Mouse (Mus musculus): ENCODE measurements around the gene Nr4a3. TPM values are rescaled to one million over a fixed set of nuclear protein-coding genes. Genes with fewer than 3 reads are reported as not detected.

Gene Nr4a3
- polyA plus RNA-seq, 1 experiment from 2014 or later: 0.54 TPM

DNA sequence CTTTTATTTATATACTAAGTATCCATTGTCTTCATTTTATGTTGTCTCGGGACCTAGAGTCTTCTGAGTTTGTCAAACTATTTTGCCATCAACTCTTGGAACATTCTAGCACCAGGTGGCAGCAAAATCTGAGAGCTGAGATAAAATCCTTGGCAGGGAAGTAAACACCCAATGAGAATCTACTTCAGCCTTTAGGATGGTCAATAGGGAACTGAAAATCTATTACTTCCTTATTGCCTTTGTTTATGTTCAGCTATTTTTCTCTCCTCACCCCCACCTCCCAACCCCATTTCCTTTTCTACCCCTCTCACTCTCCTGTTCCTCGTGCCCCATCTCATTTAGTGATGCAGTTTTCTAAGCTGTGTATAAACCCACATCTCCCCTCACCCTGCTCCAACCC is 63.6 kb downstream of the Nr4a3 start:
- Histone ChIP-seq H3K4me3 (ENCODE audit: low read depth, low read length) (no peak overlapping the region), H3K4me2 (ENCODE audit: low read depth) (no peak overlapping the region), H3K4me1 (ENCODE audit: control insufficient read depth, insufficient read depth, low read length) (no peaks in the 10 kb centered on the region), H3K27ac (ENCODE audit: low read depth, low read length) (no peak overlapping the region), H3K27me3 (ENCODE audit: control insufficient read depth, insufficient read depth, low read length) (no peaks in the 10 kb centered on the region), H3K9me3 (ENCODE audit: control insufficient read depth, low read length) (no peaks in the 10 kb centered on the region), H3K9ac (ENCODE audit: low read length) (no peak overlapping the region), H3K36me3 (ENCODE audit: control insufficient read depth, insufficient read depth, low read length) (no peaks in the 10 kb centered on the region)
- no peak for ATAC-seq (ENCODE audit: insufficient read depth, low FRiP score, low TSS enrichment)
- 84% methylated on average over 2 of the region's 2 CpGs for WGBS
- DNase-seq (ENCODE audit: low spot score): no peak

DNA sequence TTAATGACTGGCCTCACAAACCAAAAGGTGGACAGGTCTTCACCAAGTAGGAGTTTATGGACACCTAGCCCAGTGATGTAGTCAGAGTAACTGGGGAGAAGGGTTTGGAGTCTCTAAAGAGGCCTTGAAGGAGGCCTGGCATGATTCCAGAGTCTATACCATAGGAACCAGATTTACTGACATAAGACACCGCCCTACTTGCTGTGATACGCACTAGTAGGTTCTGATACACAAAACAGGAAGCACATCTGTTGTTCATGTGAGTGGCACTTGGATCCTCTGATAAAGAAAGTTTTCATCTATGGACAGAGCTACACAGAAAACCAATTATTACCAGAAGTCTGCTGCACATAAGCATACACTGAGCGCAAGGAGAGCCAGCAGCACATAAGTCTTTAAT is 65.4 kb downstream of the Nr4a3 start:
- H3K4me2 ChIP-seq (ENCODE audit: low read depth): no peak overlapping the region
- 90% methylated on average over 3 of the region's 3 CpGs for WGBS
- H3K9ac ChIP-seq (ENCODE audit: low read length): no peak overlapping the region
- H3K4me1 ChIP-seq (ENCODE audit: control insufficient read depth, insufficient read depth, low read length): no peaks in the 10 kb centered on the region
- H3K27me3 ChIP-seq (ENCODE audit: control insufficient read depth, insufficient read depth, low read length): no peaks in the 10 kb centered on the region
- H3K27ac ChIP-seq (ENCODE audit: low read depth, low read length): no peak overlapping the region
- ATAC-seq (ENCODE audit: insufficient read depth, low FRiP score, low TSS enrichment): no peak
- no peaks in the 10 kb centered on the region for H3K9me3 ChIP-seq (ENCODE audit: control insufficient read depth, low read length)
- H3K36me3 ChIP-seq (ENCODE audit: control insufficient read depth, insufficient read depth, low read length): no peaks in the 10 kb centered on the region
- no peak overlapping the region for H3K4me3 ChIP-seq (ENCODE audit: low read depth, low read length)
- DNase-seq (ENCODE audit: low spot score): no peak

DNA sequence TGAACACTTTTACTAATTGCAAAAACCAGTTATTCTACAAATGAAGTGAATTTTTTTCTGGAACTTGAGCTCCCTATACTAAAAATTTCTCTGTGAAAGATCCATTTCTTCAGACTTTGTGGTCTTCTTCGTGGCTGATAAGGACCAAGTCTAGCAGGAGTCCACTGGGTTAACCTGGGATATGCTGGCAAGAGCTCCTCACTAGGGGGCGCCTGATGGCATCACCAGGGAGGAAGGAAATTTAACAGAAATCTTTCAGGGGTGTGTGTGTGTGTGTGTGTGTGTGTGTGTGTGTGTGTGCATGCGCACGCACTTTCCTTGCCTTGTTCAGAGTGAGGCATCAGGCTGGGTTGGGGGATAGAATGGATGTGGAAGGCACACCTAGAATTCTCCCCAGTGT is 71.2 kb downstream of the Nr4a3 start:
- ATAC-seq (ENCODE audit: insufficient read depth, low FRiP score, low TSS enrichment) (no peak), DNase-seq (ENCODE audit: low spot score) (no peak)
- 63% methylated on average over 4 of the region's 4 CpGs for WGBS
- no peaks in the 10 kb centered on the region; the same call in 1 of the 2 replicates for H3K36me3 ChIP-seq (ENCODE audit: control insufficient read depth, insufficient read depth, low read length)
- no peak overlapping the region for H3K27ac ChIP-seq (ENCODE audit: low read depth, low read length)
- H3K9ac ChIP-seq (ENCODE audit: low read length): no peak overlapping the region
- H3K27me3 ChIP-seq (ENCODE audit: control insufficient read depth, insufficient read depth, low read length): no peaks in the 10 kb centered on the region
- H3K4me2 ChIP-seq (ENCODE audit: low read depth): no peak overlapping the region
- H3K4me3 ChIP-seq (ENCODE audit: low read depth, low read length): no peak overlapping the region
- H3K4me1 ChIP-seq (ENCODE audit: control insufficient read depth, insufficient read depth, low read length): no peaks in the 10 kb centered on the region
- no peaks in the 10 kb centered on the region for H3K9me3 ChIP-seq (ENCODE audit: control insufficient read depth, low read length)

DNA sequence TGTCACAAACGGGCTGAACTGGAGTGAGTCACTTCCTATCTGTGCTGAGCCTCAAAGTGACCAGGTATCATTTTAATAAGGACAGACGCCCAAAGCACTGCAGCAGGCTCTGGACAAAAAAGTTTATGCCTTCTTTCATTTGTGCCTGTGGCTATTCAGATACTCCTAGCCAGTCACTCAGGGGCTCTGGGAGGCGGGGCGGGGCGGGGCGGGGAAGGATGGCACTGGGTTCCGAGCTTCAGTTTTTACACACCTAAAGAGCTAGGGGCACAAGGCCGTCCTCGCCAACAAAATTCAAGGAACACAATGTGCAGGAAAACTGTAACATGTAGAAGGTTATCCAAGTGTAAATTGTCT is 79.4 kb downstream of the Nr4a3 start:
- H3K27ac ChIP-seq (ENCODE audit: low read depth, low read length): no peak overlapping the region
- H3K27me3 ChIP-seq (ENCODE audit: control insufficient read depth, insufficient read depth, low read length): no peaks in the 10 kb centered on the region
- no peak overlapping the region; the same call in 1 of the 2 replicates for H3K9ac ChIP-seq (ENCODE audit: low read length)
- H3K4me1 ChIP-seq (ENCODE audit: control insufficient read depth, insufficient read depth, low read length): no peaks in the 10 kb centered on the region
- H3K9me3 ChIP-seq (ENCODE audit: control insufficient read depth, low read length): no peaks in the 10 kb centered on the region
- H3K4me2 ChIP-seq (ENCODE audit: low read depth): peak overlapping the region; percentile 83
- H3K4me3 ChIP-seq (ENCODE audit: low read depth, low read length): peak overlapping the region; percentile 65
- no peaks in the 10 kb centered on the region for H3K36me3 ChIP-seq (ENCODE audit: control insufficient read depth, insufficient read depth, low read length)
- WGBS: 8% methylated on average over 9 of the region's 9 CpGs
- DNase-seq (ENCODE audit: low spot score): no peak
- ATAC-seq (ENCODE audit: insufficient read depth, low FRiP score, low TSS enrichment): peak; percentile 82

DNA sequence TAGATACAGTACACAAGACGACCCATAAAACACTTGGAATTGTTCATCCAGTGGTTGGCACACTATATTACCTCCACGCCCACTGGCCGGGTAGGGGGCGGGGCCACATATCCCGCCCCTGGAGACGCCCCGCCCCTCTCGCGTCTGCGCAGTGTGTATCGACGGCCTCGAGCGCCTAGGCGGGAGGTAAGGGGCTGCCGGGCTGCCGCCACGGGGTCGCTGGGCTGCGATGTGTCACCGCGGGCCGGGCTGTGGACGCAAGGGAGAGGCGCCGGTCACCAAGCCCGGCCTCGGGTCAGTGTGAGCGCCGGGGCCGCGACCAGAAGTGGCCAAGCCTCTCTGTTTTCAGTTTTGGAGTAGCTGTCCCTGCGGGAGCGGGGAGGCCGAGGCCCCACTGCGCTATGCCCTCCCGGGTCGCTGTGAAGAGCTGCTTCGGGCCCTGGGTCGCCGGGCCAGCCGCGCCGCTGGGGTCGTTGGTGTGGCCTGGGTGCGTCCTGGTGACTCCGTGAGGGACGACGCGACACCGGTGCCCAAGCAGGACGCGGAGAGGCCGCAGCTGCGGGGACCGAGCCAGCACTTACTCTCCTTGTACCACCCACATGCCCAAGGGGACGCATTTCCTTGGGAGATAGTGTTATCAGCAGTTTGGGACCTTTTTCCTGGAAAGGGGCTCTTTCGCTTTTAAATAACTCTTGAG is 80.0 kb downstream of the Nr4a3 start, which contains the start of gene Stx17:
Gene Stx17 (plus strand): TSS at position 143 of the 697 bp plus-strand sequence.
- H3K4me1 ChIP-seq (ENCODE audit: control insufficient read depth, insufficient read depth, low read length): no peaks in the 10 kb centered on the region
- no peaks in the 10 kb centered on the region for H3K36me3 ChIP-seq (ENCODE audit: control insufficient read depth, insufficient read depth, low read length)
- H3K4me2 ChIP-seq (ENCODE audit: low read depth): peak within 1 kb of the TSS; percentile 83
- 2% methylated on average over 53 of the region's 58 CpGs for WGBS
- no peaks in the 10 kb centered on the region for H3K27me3 ChIP-seq (ENCODE audit: control insufficient read depth, insufficient read depth, low read length)
- H3K9ac ChIP-seq (ENCODE audit: low read length): peak within 1 kb of the TSS; percentile 84
- H3K27ac ChIP-seq (ENCODE audit: low read depth, low read length): no peak within 1 kb of the TSS
- ATAC-seq (ENCODE audit: insufficient read depth, low FRiP score, low TSS enrichment): peak; percentile 99
- DNase-seq (ENCODE audit: low spot score): peak; percentile 91
- no peaks in the 10 kb centered on the region for H3K9me3 ChIP-seq (ENCODE audit: control insufficient read depth, low read length)
- peak within 1 kb of the TSS; percentile 65 for H3K4me3 ChIP-seq (ENCODE audit: low read depth, low read length)

DNA sequence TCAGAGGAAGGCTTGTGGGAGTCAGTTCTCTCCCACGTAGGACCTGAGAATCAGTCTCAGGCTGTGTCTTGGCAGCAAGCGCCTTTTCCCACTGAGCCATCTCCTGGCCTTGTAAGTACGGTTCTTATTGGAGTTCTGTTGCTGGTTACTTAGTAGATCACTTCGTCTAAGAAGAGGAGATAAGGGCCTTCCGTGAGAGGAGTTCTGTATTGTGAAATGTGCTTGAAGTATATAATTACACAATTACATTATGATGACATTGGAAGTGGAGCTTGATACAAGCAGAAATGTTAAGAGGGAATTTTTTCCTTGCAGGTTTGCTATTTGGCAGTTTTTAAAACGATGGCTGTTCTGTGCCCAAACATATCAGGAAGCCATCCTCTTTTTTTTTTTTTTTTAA is 85.4 kb downstream of the Nr4a3 start:
- WGBS: 89% methylated on average over 6 of the region's 6 CpGs
- no peaks in the 10 kb centered on the region for H3K4me1 ChIP-seq (ENCODE audit: control insufficient read depth, insufficient read depth, low read length)
- no peak overlapping the region for H3K4me3 ChIP-seq (ENCODE audit: low read depth, low read length)
- H3K27ac ChIP-seq (ENCODE audit: low read depth, low read length): no peak overlapping the region
- DNase-seq (ENCODE audit: low spot score) (no peak), ATAC-seq (ENCODE audit: insufficient read depth, low FRiP score, low TSS enrichment) (no peak)
- H3K36me3 ChIP-seq (ENCODE audit: control insufficient read depth, insufficient read depth, low read length): no peaks in the 10 kb centered on the region
- no peaks in the 10 kb centered on the region for H3K27me3 ChIP-seq (ENCODE audit: control insufficient read depth, insufficient read depth, low read length)
- H3K9ac ChIP-seq (ENCODE audit: low read length): no peak overlapping the region
- no peak overlapping the region for H3K4me2 ChIP-seq (ENCODE audit: low read depth)
- H3K9me3 ChIP-seq (ENCODE audit: control insufficient read depth, low read length): no peaks in the 10 kb centered on the region

DNA sequence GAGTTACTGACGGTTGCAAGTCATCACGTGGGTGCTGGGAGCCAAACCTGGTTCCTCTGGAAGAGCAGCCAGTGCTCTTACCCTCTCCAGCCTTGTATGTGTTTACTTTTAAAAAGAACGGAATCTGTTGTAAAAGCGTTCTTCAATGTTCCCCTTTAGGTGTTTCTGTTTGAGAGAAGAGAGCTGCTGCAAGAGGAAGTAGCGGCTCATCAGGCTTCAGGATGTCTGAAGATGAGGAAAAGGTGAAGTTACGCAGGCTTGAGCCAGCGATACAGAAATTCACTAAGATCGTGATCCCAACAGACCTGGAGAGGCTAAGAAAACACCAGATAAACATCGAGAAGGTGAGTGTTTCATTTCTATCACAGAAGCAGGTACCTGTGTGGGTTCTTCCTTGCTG is 86.7 kb downstream of the Nr4a3 start:
- WGBS: 98% methylated on average over 9 of the region's 9 CpGs
- no peak for DNase-seq (ENCODE audit: low spot score)
- H3K36me3 ChIP-seq (ENCODE audit: control insufficient read depth, insufficient read depth, low read length): no peaks in the 10 kb centered on the region; the same call in 1 of the 2 replicates
- no peak for ATAC-seq (ENCODE audit: insufficient read depth, low FRiP score, low TSS enrichment)
- no peak overlapping the region for H3K4me2 ChIP-seq (ENCODE audit: low read depth)
- H3K4me3 ChIP-seq (ENCODE audit: low read depth, low read length): no peak overlapping the region
- no peak overlapping the region for H3K9ac ChIP-seq (ENCODE audit: low read length)
- no peak overlapping the region for H3K27ac ChIP-seq (ENCODE audit: low read depth, low read length)
- no peaks in the 10 kb centered on the region for H3K4me1 ChIP-seq (ENCODE audit: control insufficient read depth, insufficient read depth, low read length)
- H3K27me3 ChIP-seq (ENCODE audit: control insufficient read depth, insufficient read depth, low read length): no peaks in the 10 kb centered on the region
- H3K9me3 ChIP-seq (ENCODE audit: control insufficient read depth, low read length): no peaks in the 10 kb centered on the region

DNA sequence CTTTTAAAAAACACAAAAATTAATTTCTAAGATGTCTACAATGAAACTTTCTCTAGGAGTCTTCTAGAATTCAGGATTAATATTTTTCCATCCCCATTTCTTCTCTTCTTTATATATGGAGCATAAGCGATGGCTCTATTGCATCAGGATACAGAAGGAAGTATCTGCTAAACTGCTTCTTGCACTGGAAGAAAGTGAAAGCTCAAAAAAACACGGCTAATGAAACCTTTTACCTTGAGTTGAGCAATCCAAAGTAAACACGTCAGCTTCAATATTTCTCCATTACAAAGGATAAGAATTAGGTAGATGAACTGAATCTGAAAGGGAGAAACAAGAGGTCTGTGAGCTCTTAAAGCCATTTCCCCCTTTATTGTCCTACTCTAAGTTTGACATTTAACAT is 87.8 kb downstream of the Nr4a3 start:
- H3K36me3 ChIP-seq (ENCODE audit: control insufficient read depth, insufficient read depth, low read length): no peaks in the 10 kb centered on the region; the same call in 1 of the 2 replicates
- no peak overlapping the region for H3K27ac ChIP-seq (ENCODE audit: low read depth, low read length)
- H3K4me3 ChIP-seq (ENCODE audit: low read depth, low read length): no peak overlapping the region
- H3K27me3 ChIP-seq (ENCODE audit: control insufficient read depth, insufficient read depth, low read length): no peaks in the 10 kb centered on the region
- H3K9ac ChIP-seq (ENCODE audit: low read length): no peak overlapping the region
- DNase-seq (ENCODE audit: low spot score): no peak
- H3K4me2 ChIP-seq (ENCODE audit: low read depth): no peak overlapping the region
- no peaks in the 10 kb centered on the region for H3K4me1 ChIP-seq (ENCODE audit: control insufficient read depth, insufficient read depth, low read length)
- no peak for ATAC-seq (ENCODE audit: insufficient read depth, low FRiP score, low TSS enrichment)
- no peaks in the 10 kb centered on the region for H3K9me3 ChIP-seq (ENCODE audit: control insufficient read depth, low read length)
- 92% methylated on average over 3 of the region's 3 CpGs for WGBS
